Mouse (Mus musculus) left cerebral cortex, adult 2 months (tissue): ENCODE results near the gene Pdia3. TPM values are rescaled to one million over a fixed set of nuclear protein-coding genes. Genes with fewer than 3 reads are reported as not detected.
"Not testable (repeated sequence)": the region's sequence is repeated elsewhere in the genome, so short reads cannot be mapped to it uniquely, and the experiment has no call there.

ENCODE experiments used
- DNase-seq, 2 experiments: peaks; one replicate each; pipeline ENCODE4 v3.0.0; 2021 to 2022; ENCODE audit warnings: low spot score in 2 of 2, mixed read lengths in 1 of 2; ENCODE audit errors: extremely low spot score in 1 of 2
- H3K27ac ChIP-seq: fragments of 200-600 bp; 2 replicates; pipeline ENCODE4 v1.8.1; 2022
- H3K4me3 ChIP-seq: fragments of 200-600 bp; 2 replicates; pipeline ENCODE4 v1.8.1; 2022
- CTCF ChIP-seq: fragments of 200-600 bp; IDR thresholded peaks from 2 replicates; pipeline ENCODE4 v1.8.1; 2022; ENCODE audit warnings: antibody characterized with exemption, mild to moderate bottlenecking, moderate library complexity
- intact Hi-C: fragments of 180-260 bp; cut with DNase I; formaldehyde crosslinking; loops from one replicate; pipeline ENCODE4 v1.15.1; 2025
- total RNA-seq, 2 experiments: library from RNA; stranded (reverse); gene quantifications; 2 replicates each; pipeline ENCODE4 v1.2.3; 2021

Pdia3 gene
- total RNA-seq, 2 experiments from 2014 or later: 170 to 202 TPM

- peak; percentile 78 to 81 for DNase-seq
- intact Hi-C loops: no loop called here
- Histone ChIP-seq H3K4me3 (peak within 1 kb of the TSS; percentile 53), H3K27ac (peak within 1 kb of the TSS; percentile 83)
- TF ChIP-seq CTCF: no peak
These were observed 43.4 kb downstream of the Pdia3 start, which contains the start of gene Serinc4 for GRCm38 (mm10) chr2:121456692-121457642. Gene Serinc4, minus strand, starts transcription at chr2:121456781.

GRCm38 (mm10) chr2:121460071-121460470 is 46.5 kb downstream of the Pdia3 start:
- DNase-seq: no peak
- Histone ChIP-seq H3K4me3 (no peak overlapping the region), H3K27ac (no peak overlapping the region)
- no peak for TF ChIP-seq CTCF
- intact Hi-C loops: no loop called here

DNA sequence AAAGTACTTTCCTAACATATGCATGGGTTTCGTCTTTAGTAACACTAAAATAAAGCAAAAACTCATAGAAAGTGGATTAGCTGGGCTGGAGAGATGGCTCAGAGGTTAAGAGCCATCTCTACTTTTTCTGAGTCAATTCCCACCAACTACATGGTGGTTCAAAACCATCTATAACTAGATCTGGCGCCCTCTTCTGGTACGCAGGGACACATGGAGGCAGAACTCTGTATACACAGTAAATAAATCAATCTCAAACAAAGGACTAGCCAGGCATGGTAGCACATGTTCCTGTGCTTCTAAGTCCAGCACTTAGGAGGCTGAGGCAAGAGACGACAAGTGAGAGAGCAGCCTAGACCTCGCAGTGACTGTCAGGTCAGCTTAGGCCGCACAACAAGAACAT is 55.4 kb downstream of the Pdia3 start:
- intact Hi-C loops, H3K27ac ChIP-seq, DNase-seq, H3K4me3 ChIP-seq: not testable (repeated sequence)

DNA sequence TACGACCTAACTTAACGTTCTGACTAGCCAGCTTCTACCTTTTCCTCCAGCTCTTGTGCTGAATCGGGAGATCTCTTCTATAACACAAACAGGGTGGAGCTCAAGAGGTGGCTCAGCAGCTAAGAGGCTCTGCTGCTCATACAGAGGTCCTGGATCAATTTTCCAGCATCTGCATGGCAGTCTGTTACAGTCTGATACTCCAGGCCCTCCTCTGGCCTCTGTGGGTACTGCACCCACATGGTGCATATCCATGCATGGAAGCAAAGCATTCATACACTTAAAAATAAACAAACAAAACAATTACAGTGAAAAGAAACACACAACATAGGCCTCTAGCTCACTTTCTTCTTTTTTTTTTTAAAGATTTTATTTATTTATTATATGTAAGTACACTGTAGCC is 59.2 kb downstream of the Pdia3 start:
- DNase-seq, H3K27ac ChIP-seq, intact Hi-C loops: not testable (repeated sequence)
- H3K4me3 ChIP-seq: peak overlapping the region; percentile 63

GRCm38 (mm10) chr2:121473301-121474179 is 60.0 kb downstream of the Pdia3 start, which contains the start of gene Mfap1b:
Gene Mfap1b, minus strand, starts transcription at chr2:121474067.
- DNase-seq: peak; percentile 75 to 81
- Histone ChIP-seq H3K27ac (peak within 1 kb of the TSS; percentile 44; the same call in 1 of the 2 replicates), H3K4me3 (peak within 1 kb of the TSS; percentile 63)
- intact Hi-C loops: loop anchor here (1.0 kb wide), 1 partner anchor 33 kb away; the partner anchor contains the start of genes Mfap1a and Wdr76

GRCm38 (mm10) chr2:121474180-121474535 is 60.6 kb downstream of the Pdia3 start:
- no peak for TF ChIP-seq CTCF
- peak overlapping the region; percentile 63 for H3K4me3 ChIP-seq
- no peak for DNase-seq
- intact Hi-C loops: loop anchor here (1.0 kb wide), 1 partner anchor 32 kb away; the partner anchor contains the start of genes Mfap1a and Wdr76
- H3K27ac ChIP-seq: peak overlapping the region; percentile 44; the same call in 1 of the 2 replicates

DNA sequence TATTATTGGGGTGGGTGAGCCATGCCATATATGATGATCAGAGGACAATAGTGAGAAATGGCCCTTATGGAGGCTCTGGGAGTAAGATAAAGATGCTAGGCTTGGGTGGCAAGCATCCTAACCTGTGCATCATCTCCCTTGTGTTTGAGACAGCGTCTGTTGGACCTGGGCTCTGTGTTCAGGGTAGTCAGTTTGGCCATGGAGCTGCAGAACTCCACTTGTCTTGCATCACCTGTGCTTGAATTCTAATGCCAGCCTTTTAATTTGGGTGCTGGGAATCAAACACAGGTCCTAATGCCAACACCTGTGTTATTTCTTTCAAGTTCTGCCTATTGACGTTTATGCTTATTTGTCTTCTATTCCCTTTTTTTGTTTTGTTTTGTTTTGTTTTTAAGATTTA is 61.7 kb downstream of the Pdia3 start:
- intact Hi-C loops, H3K4me3 ChIP-seq, H3K27ac ChIP-seq, DNase-seq: not testable (repeated sequence)

DNA sequence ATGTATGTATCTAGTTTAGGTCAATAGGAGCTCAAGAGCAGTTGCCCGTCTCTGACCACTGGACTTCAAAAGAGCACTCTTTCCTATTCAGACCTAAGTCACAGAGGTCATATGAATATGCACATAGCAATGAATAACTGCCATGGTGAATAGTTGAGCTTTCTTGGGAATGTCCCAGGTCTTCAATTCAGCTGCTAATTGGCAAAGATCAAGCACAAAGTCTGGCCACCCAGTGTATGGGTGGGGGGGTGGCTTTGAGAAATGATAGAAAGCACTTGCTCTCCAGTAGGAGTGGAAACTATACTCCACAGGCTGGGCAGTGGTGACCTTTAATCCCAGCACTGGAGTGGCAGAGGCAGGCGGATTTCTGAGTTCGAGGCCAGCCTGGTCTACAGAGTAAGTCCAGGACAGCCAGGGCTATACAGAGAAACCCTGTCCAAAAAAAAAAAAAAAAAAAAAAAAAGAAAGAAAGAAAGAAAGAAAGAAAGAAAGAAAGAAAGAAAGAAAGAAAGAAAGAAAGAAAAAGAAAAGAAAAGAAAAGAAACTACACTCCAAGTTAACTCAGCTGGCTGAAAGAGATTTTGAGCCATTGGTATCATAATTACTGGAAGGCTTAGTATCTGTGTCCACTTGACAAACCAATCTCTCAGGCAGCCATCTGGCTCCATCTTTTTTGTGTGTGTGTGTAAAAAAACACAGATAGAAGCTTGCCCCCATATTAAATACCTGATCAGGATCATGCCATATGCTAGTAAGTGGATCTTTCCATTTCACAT is 64.1 kb downstream of the Pdia3 start:
- no peak for TF ChIP-seq CTCF
- Histone ChIP-seq H3K4me3 (no peak overlapping the region), H3K27ac (no peak overlapping the region)
- intact Hi-C loops: no loop called here
- DNase-seq: no peak

DNA sequence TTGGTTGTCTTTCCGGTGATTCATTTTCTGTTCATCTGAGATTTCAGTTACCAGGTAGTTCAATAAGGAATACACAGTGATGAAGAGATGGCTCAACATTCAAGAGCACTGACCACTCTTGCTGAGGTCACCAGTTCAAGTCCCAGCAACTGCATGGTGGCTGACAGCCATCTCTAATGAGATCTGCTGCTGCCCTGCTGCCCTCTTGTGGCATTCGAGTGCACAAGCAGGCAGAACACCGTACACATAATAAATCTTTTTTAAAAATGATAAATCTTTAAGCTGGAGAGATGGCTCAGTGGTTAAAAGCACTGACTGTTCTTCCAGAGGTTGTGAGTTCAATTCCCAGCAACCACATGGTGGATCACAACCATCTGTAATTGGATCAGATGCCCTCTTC is 66.9 kb downstream of the Pdia3 start:
- Histone ChIP-seq H3K4me3 (no peak overlapping the region), H3K27ac (no peak overlapping the region)
- no peak for DNase-seq
- TF ChIP-seq CTCF: peak; percentile 54
- intact Hi-C loops: no loop called here

DNA sequence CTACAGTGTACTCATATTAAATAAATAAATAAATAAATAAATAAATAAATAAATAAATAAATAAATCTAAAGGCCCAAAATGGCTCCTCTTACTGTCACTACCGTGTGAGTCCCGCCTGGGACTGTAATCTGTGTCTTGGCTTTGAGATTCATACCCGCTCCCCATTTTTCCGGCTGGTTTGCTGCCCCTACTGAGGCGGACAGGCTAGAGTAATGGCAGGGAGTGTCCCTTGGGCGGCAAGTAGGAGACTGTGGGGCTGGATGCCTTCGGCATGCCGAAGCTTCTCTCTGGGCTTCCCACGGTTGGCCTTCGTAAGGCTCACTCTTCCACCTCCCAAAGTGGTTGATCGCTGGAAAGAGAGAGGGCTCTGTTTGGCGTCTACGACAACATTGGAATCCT is 67.3 kb downstream of the Pdia3 start:
- DNase-seq, H3K27ac ChIP-seq, H3K4me3 ChIP-seq, intact Hi-C loops: not testable (repeated sequence)

GRCm38 (mm10) chr2:121483576-121483975 is 70.0 kb downstream of the Pdia3 start:
- no peak overlapping the region for H3K27ac ChIP-seq
- no peak for TF ChIP-seq CTCF
- intact Hi-C loops: no loop called here
- no peak overlapping the region for H3K4me3 ChIP-seq
- DNase-seq: no peak

- DNase-seq, H3K27ac ChIP-seq, H3K4me3 ChIP-seq, intact Hi-C loops: not testable (repeated sequence)
These were observed 70.8 kb downstream of the Pdia3 start for GRCm38 (mm10) chr2:121484403-121484802.
